ENCODE assay signal across 17 mouse cellular contexts in the genomic region with DNA sequence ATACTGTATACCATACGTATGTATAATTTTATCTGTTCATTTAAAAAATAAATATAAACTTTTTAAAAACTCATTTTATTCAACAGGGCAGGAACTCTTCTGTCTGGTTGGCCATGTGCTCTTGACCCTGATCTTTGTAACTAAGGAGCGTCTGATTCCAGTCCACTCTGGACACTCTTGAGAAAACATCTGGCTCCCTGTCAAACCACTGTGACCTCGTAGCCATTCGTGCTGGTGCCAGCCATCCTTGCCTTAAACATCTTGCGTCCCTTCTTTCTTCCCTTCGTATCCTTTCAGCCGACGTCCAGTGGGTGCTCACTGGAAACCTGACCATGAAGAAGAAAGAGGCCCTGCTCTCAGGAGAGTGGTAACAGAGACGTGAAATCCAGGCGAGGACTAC.
"Had no signal": no experiment of that assay in that cellular context is flagged by ENCODE, and none has a peak within 500 bp of the region (broad histone marks: within the 10 kb centered on the region; RNA-seq: fewer than 3 reads in every experiment).

No protein-coding gene starts in this region.

- H3K4me1 ChIP-seq: kidney, embryonic 15.5 days; limb, embryonic 12.5 days; limb, embryonic 15.5 days; liver, embryonic 13.5 days had no signal

- DNase-seq: kidney, adult 8-10 months; kidney, postnatal 10 days; kidney, postnatal 4 days; left cerebral cortex, postnatal 4 days; liver, embryonic 13.5 days; lung, adult 2 months; lung, postnatal 14 days; lung, postnatal 4 days; midbrain, embryonic 14.5 days; retina, postnatal 1 day; right cerebral cortex, postnatal 25 days; spleen, adult 18-20 months; thymus, adult 18-20 months; thymus, postnatal 4 days had no signal

- H3K27ac ChIP-seq: kidney, embryonic 15.5 days; limb, embryonic 12.5 days; limb, embryonic 15.5 days; liver, embryonic 13.5 days had no signal

- H3K4me3 ChIP-seq: kidney, embryonic 15.5 days; limb, embryonic 12.5 days; limb, embryonic 15.5 days; liver, embryonic 13.5 days had no signal

- H3K36me3 ChIP-seq: kidney, embryonic 15.5 days; limb, embryonic 12.5 days; limb, embryonic 15.5 days; liver, embryonic 13.5 days had no signal

- H3K27me3 ChIP-seq: kidney, embryonic 15.5 days; limb, embryonic 12.5 days; limb, embryonic 15.5 days; liver, embryonic 13.5 days had no signal
